ENCODE assay signal across 22 mouse cellular contexts in genomic region chr19:31197076-31197475, GRCm38 (mm10).
"Had no signal": no experiment of that assay in that cellular context is flagged by ENCODE, and none has a peak within 500 bp of the region (broad histone marks: within the 10 kb centered on the region; RNA-seq: fewer than 3 reads in every experiment).

No protein-coding gene starts in this region.

- H3K4me3 ChIP-seq: gastrocnemius, adult 2 months; heart, adult 2 months; heart, embryonic 13.5 days; heart, embryonic 15.5 days; hindbrain, embryonic 13.5 days; hindbrain, embryonic 15.5 days; limb, embryonic 10.5 days; limb, embryonic 12.5 days; liver, embryonic 13.5 days had no signal

- DNase-seq: gastrocnemius, adult 2 months; gastrocnemius, postnatal 10 days; gastrocnemius, postnatal 25 days; heart, adult 11 months; heart, adult 2 months; heart, postnatal 14 days; heart, postnatal 36 days; kidney, adult 18-20 months; kidney, adult 8-10 months; kidney, postnatal 10 days; kidney, postnatal 25 days; kidney, postnatal 4 days; liver; liver, embryonic 13.5 days had no signal

- H3K27ac ChIP-seq: gastrocnemius, adult 2 months; heart, adult 2 months; heart, embryonic 13.5 days; heart, embryonic 15.5 days; hindbrain, embryonic 13.5 days; hindbrain, embryonic 15.5 days; hindbrain, postnatal 0 days; limb, embryonic 10.5 days; limb, embryonic 12.5 days; liver, embryonic 13.5 days had no signal

- ATAC-seq: hindbrain, postnatal 0 days; intestine, embryonic 16.5 days had no signal
